Mouse (Mus musculus): ENCODE results near the gene Magi3. TPM values are rescaled to one million over a fixed set of nuclear protein-coding genes. Genes with fewer than 3 reads are reported as not detected.

Magi3 gene
- total and polyA plus RNA-seq, 2 experiments, result 5.0 to 17.7 TPM

GRCm38 (mm10) chr3:104078725-104079124, 141.4 kb downstream of the Magi3 start:
- Histone ChIP-seq H3K27ac (replicated peaks; ENCODE audit: insufficient read depth, low read depth, low read length) (no peak overlapping the region), H3K79me2 (ENCODE audit: control insufficient read depth, insufficient read depth, low read length) (no peaks in the 10 kb centered on the region), H3K9ac (ENCODE audit: low read depth, low read length) (no peak overlapping the region), H3K36me3 (ENCODE audit: control insufficient read depth, insufficient read depth, low read length) (peaks cover 2% of the 10 kb centered on the region), H3K4me3 (ENCODE audit: insufficient read depth, low read depth, low read length) (no peak overlapping the region), H3K27me3 (ENCODE audit: control insufficient read depth, insufficient read depth, low read length) (no peaks in the 10 kb centered on the region), H3K4me1 (ENCODE audit: control insufficient read depth, insufficient read depth, low read length) (no peaks in the 10 kb centered on the region; the same call in 1 of the 2 replicates)
- no peak for DNase-seq (ENCODE audit: extremely low read depth, low read depth, low spot score)
- TF ChIP-seq CTCF (IDR thresholded peaks at IDR 0.05; ENCODE audit: low read depth, low read length), result no peak
- no peak for TF ChIP-seq POLR2A (IDR thresholded peaks at IDR 0.05; ENCODE audit: extremely low read depth, insufficient read depth, low read length)

- no peaks in the 10 kb centered on the region for H3K79me2 ChIP-seq (ENCODE audit: control insufficient read depth, insufficient read depth, low read length)
- H3K4me3 ChIP-seq (ENCODE audit: insufficient read depth, low read depth, low read length), result no peak overlapping the region
- TF ChIP-seq POLR2A (IDR thresholded peaks at IDR 0.05; ENCODE audit: extremely low read depth, insufficient read depth, low read length), result no peak
- TF ChIP-seq CTCF (IDR thresholded peaks at IDR 0.05; ENCODE audit: low read depth, low read length), result no peak
- H3K9ac ChIP-seq (ENCODE audit: low read depth, low read length), result no peak overlapping the region
- H3K27ac ChIP-seq (replicated peaks; ENCODE audit: insufficient read depth, low read depth, low read length), result no peak overlapping the region
- H3K4me1 ChIP-seq (ENCODE audit: control insufficient read depth, insufficient read depth, low read length), result no peaks in the 10 kb centered on the region
- H3K36me3 ChIP-seq (ENCODE audit: control insufficient read depth, insufficient read depth, low read length), result no peaks in the 10 kb centered on the region; the same call in none of the 2 replicates
- DNase-seq (ENCODE audit: extremely low read depth, low read depth, low spot score), result no peak
- H3K27me3 ChIP-seq (ENCODE audit: control insufficient read depth, insufficient read depth, low read length), result no peaks in the 10 kb centered on the region
Measured at GRCm38 (mm10) chr3:104069395-104069794, 150.8 kb downstream of the Magi3 start.

- WGBS, result 93% methylated on average over 6 of the region's 6 CpGs
- peaks cover 11% of the 10 kb centered on the region; the same call in 1 of the 2 replicates for H3K36me3 ChIP-seq (ENCODE audit: control insufficient read depth, insufficient read depth, low read length)
- no peaks in the 10 kb centered on the region for H3K4me1 ChIP-seq (ENCODE audit: control insufficient read depth, insufficient read depth, low read length)
- no peak overlapping the region for H3K4me3 ChIP-seq (ENCODE audit: insufficient read depth, low read depth, low read length)
- no peaks in the 10 kb centered on the region for H3K79me2 ChIP-seq (ENCODE audit: control insufficient read depth, insufficient read depth, low read length)
- no peak overlapping the region for H3K27ac ChIP-seq (replicated peaks; ENCODE audit: insufficient read depth, low read depth, low read length)
- TF ChIP-seq CTCF (IDR thresholded peaks at IDR 0.05; ENCODE audit: low read depth, low read length) (no peak), POLR2A (IDR thresholded peaks at IDR 0.05; ENCODE audit: extremely low read depth, insufficient read depth, low read length) (no peak)
- no peak overlapping the region for H3K9ac ChIP-seq (ENCODE audit: low read depth, low read length)
- no peaks in the 10 kb centered on the region for H3K27me3 ChIP-seq (ENCODE audit: control insufficient read depth, insufficient read depth, low read length)
- no peak for DNase-seq (ENCODE audit: extremely low read depth, low read depth, low spot score)
Measured at GRCm38 (mm10) chr3:104059001-104059622, 161.1 kb downstream of the Magi3 start.

GRCm38 (mm10) chr3:104032747-104033146, 187.4 kb downstream of the Magi3 start:
- Histone ChIP-seq H3K4me1 (ENCODE audit: control insufficient read depth, insufficient read depth, low read length) (no peaks in the 10 kb centered on the region), H3K36me3 (ENCODE audit: control insufficient read depth, insufficient read depth, low read length) (peaks cover 13% of the 10 kb centered on the region; the same call in 1 of the 2 replicates), H3K4me3 (ENCODE audit: insufficient read depth, low read depth, low read length) (no peak overlapping the region), H3K27me3 (ENCODE audit: control insufficient read depth, insufficient read depth, low read length) (no peaks in the 10 kb centered on the region), H3K9ac (ENCODE audit: low read depth, low read length) (no peak overlapping the region), H3K79me2 (ENCODE audit: control insufficient read depth, insufficient read depth, low read length) (no peaks in the 10 kb centered on the region), H3K27ac (replicated peaks; ENCODE audit: insufficient read depth, low read depth, low read length) (no peak overlapping the region)
- TF ChIP-seq CTCF (IDR thresholded peaks at IDR 0.05; ENCODE audit: low read depth, low read length), result no peak
- TF ChIP-seq POLR2A (IDR thresholded peaks at IDR 0.05; ENCODE audit: extremely low read depth, insufficient read depth, low read length), result no peak
- no peak for DNase-seq (ENCODE audit: extremely low read depth, low read depth, low spot score)
- 100% methylated on average over 1 of the region's 1 CpGs for WGBS

GRCm38 (mm10) chr3:104032086-104032485, 188.1 kb downstream of the Magi3 start:
- Histone ChIP-seq H3K79me2 (ENCODE audit: control insufficient read depth, insufficient read depth, low read length) (no peaks in the 10 kb centered on the region), H3K4me1 (ENCODE audit: control insufficient read depth, insufficient read depth, low read length) (no peaks in the 10 kb centered on the region), H3K27ac (replicated peaks; ENCODE audit: insufficient read depth, low read depth, low read length) (no peak overlapping the region), H3K4me3 (ENCODE audit: insufficient read depth, low read depth, low read length) (no peak overlapping the region), H3K27me3 (ENCODE audit: control insufficient read depth, insufficient read depth, low read length) (no peaks in the 10 kb centered on the region), H3K9ac (ENCODE audit: low read depth, low read length) (no peak overlapping the region), H3K36me3 (ENCODE audit: control insufficient read depth, insufficient read depth, low read length) (peaks cover 11% of the 10 kb centered on the region; the same call in 1 of the 2 replicates)
- DNase-seq (ENCODE audit: extremely low read depth, low read depth, low spot score), result no peak
- TF ChIP-seq CTCF (IDR thresholded peaks at IDR 0.05; ENCODE audit: low read depth, low read length) (no peak), POLR2A (IDR thresholded peaks at IDR 0.05; ENCODE audit: extremely low read depth, insufficient read depth, low read length) (no peak)
- WGBS, result 89% methylated on average over 1 of the region's 1 CpGs

DNA sequence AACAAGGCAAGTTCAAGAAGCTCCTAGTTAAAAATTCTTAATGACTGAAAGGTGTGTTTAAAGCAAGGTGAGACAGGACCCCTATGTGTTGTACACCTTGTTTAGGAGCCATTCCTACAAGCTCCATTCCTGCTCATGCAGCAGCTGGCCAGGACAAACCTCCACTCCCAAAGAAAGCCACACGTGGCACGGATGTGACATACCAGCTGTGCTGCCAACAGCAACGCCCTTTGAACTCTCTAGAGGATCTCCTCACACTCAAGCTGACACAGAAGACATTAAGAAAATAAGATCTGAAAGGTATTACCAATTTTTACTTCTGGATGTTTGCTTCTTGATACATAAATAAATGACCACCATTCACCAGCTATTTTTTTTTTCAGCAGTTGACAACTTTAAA, 193.2 kb downstream of the Magi3 start:
- Histone ChIP-seq H3K4me1 (ENCODE audit: control insufficient read depth, insufficient read depth, low read length) (no peaks in the 10 kb centered on the region), H3K36me3 (ENCODE audit: control insufficient read depth, insufficient read depth, low read length) (peaks cover 14% of the 10 kb centered on the region), H3K27me3 (ENCODE audit: control insufficient read depth, insufficient read depth, low read length) (no peaks in the 10 kb centered on the region), H3K4me3 (ENCODE audit: insufficient read depth, low read depth, low read length) (no peak overlapping the region), H3K27ac (replicated peaks; ENCODE audit: insufficient read depth, low read depth, low read length) (no peak overlapping the region), H3K79me2 (ENCODE audit: control insufficient read depth, insufficient read depth, low read length) (no peaks in the 10 kb centered on the region), H3K9ac (ENCODE audit: low read depth, low read length) (no peak overlapping the region)
- TF ChIP-seq POLR2A (IDR thresholded peaks at IDR 0.05; ENCODE audit: extremely low read depth, insufficient read depth, low read length), result no peak
- no peak for TF ChIP-seq CTCF (IDR thresholded peaks at IDR 0.05; ENCODE audit: low read depth, low read length)
- peak; percentile 69 for DNase-seq (ENCODE audit: extremely low read depth, low read depth, low spot score)
- 26% methylated on average over 3 of the region's 3 CpGs for WGBS

Measured in liver, adult 2 months (tissue).